Mouse (Mus musculus): Measurements from ENCODE around the gene Prr14. TPM values are rescaled to one million over a fixed set of nuclear protein-coding genes. Genes with fewer than 3 reads are reported as not detected.

Gene Prr14
- polyA plus RNA-seq, 1 experiment from 2014 or later = 36.1 TPM

DNA sequence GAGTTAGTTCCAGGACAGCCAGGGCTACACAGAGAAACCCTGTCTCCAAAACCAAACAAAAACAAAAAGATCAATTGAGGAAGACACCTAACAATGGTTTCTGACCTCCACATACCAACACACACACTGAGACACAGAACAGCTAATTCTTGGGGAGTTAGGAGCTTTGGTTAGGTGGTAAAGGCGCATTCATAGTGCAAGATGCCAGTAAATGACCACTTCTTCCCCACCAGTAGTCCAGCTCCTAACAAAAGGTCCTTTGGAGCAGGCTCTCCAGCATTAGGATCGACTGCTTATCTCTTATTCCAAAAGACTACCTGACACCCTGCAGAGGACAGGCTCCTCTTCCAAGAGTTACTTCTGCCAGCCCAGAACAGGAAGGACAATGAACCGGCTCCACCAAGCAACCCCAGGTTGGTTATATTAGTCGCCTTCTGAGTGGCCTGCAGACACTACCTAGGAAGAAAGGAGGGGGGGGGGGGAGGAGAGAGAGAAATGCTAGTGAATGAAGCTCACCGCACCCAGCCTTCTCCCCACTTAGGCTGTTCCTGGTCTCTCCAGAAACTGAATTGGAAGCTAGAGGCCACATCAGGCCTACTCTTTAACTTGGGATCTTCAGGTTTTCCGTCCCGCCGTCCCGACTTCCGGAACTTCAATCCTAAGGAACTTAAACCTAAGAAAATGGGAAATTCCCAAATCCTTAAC is 10.8 kb downstream of the Prr14 start:
- Histone ChIP-seq H3K9ac (peak overlapping the region; percentile 89), H3K4me1 (replicated peaks; ENCODE audit: control insufficient read depth, insufficient read depth, low read length) (peaks cover 13% of the 10 kb centered on the region), H3K36me3 (replicated peaks; ENCODE audit: control insufficient read depth, insufficient read depth) (peaks cover 38% of the 10 kb centered on the region), H3K9me3 (ENCODE audit: control insufficient read depth, low read length) (no peaks in the 10 kb centered on the region), H3K27ac (peak overlapping the region; percentile 95), H3K4me2 (replicated peaks) (peak overlapping the region; percentile 91), H3K4me3 (replicated peaks; ENCODE audit: low read length) (peak overlapping the region; percentile 73), H3K27me3 (ENCODE audit: control insufficient read depth, insufficient read depth, low read length) (no peaks in the 10 kb centered on the region)
- WGBS = 8% methylated on average over 10 of the region's 10 CpGs
- DNase-seq (ENCODE audit: low spot score) (no peak), ATAC-seq (ENCODE audit: low FRiP score) (no peak)

DNA sequence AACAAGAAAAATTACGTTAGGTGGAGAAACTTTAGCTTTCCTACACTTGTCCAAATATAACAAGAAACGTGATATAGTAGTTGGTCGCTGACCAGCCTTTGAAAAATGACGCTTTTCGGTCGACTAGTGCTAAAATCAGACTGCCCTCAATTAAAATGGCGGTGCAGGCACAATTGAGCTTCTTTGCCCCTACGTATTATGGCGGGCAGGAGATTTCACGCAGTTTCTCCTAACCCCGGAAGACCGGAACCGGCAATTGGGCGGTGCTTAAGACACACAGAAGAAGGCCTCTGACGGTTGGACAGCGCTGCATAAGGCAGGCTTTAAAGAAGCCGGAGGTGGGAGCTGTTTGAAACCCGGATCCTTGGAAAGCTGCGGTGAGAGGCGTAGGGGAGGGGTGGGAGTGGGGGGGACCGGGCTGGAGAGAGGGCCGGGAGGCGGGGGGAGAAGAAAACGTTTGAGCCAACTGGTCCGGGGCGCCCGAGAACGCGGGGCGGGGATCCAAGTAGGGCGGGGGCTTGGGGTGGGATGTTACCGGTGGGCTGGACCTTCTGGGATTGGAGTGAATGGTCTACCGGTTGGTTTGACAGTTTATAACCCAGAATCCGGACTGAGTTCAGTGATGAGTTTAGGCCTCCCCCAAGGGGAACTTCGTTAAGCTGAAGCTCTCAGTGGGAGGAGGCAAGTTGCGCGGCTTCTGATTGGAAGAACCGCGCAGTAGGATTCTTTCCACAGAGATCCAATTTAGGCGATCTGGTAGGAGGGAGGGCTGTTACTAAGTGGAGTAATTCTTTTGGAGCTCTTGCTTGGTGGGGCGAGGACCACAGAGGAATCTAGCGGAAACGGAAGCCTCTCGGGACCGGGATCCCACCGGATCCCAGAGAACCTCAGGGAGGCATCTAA is 11.6 kb downstream of the Prr14 start:
- Histone ChIP-seq H3K4me2 (replicated peaks) (peak overlapping the region; percentile 91), H3K9ac (peak overlapping the region; percentile 89), H3K27me3 (ENCODE audit: control insufficient read depth, insufficient read depth, low read length) (no peaks in the 10 kb centered on the region), H3K4me1 (replicated peaks; ENCODE audit: control insufficient read depth, insufficient read depth, low read length) (peaks cover 13% of the 10 kb centered on the region), H3K4me3 (replicated peaks; ENCODE audit: low read length) (peak overlapping the region; percentile 73), H3K36me3 (replicated peaks; ENCODE audit: control insufficient read depth, insufficient read depth) (peaks cover 45% of the 10 kb centered on the region), H3K9me3 (ENCODE audit: control insufficient read depth, low read length) (no peaks in the 10 kb centered on the region), H3K27ac (peak overlapping the region; percentile 95)
- DNase-seq (ENCODE audit: low spot score) (peak; percentile 93), ATAC-seq (ENCODE audit: low FRiP score) (peak; percentile 95)
- WGBS = under 1% methylated on average over 44 of the region's 46 CpGs

GRCm38 (mm10) chr7:127471646-127472010 is 12.2 kb downstream of the Prr14 start:
- H3K4me1 ChIP-seq (replicated peaks; ENCODE audit: control insufficient read depth, insufficient read depth, low read length) = peaks cover 13% of the 10 kb centered on the region
- no peaks in the 10 kb centered on the region for H3K9me3 ChIP-seq (ENCODE audit: control insufficient read depth, low read length)
- H3K27ac ChIP-seq = peak overlapping the region; percentile 95
- peaks cover 49% of the 10 kb centered on the region for H3K36me3 ChIP-seq (replicated peaks; ENCODE audit: control insufficient read depth, insufficient read depth)
- ATAC-seq (ENCODE audit: low FRiP score) (peak; percentile 29), DNase-seq (ENCODE audit: low spot score) (no peak)
- H3K4me2 ChIP-seq (replicated peaks) = peak overlapping the region; percentile 91
- peak overlapping the region; percentile 89 for H3K9ac ChIP-seq
- H3K4me3 ChIP-seq (replicated peaks; ENCODE audit: low read length) = peak overlapping the region; percentile 73
- H3K27me3 ChIP-seq (ENCODE audit: control insufficient read depth, insufficient read depth, low read length) = no peaks in the 10 kb centered on the region
- under 1% methylated on average over 17 of the region's 25 CpGs for WGBS

- peak overlapping the region; percentile 89 for H3K9ac ChIP-seq
- peak overlapping the region; percentile 73 for H3K4me3 ChIP-seq (replicated peaks; ENCODE audit: low read length)
- H3K36me3 ChIP-seq (replicated peaks; ENCODE audit: control insufficient read depth, insufficient read depth) = peaks cover 50% of the 10 kb centered on the region
- no peaks in the 10 kb centered on the region for H3K27me3 ChIP-seq (ENCODE audit: control insufficient read depth, insufficient read depth, low read length)
- peak overlapping the region; percentile 91 for H3K4me2 ChIP-seq (replicated peaks)
- peaks cover 17% of the 10 kb centered on the region for H3K4me1 ChIP-seq (replicated peaks; ENCODE audit: control insufficient read depth, insufficient read depth, low read length)
- DNase-seq (ENCODE audit: low spot score) (peak; percentile 42), ATAC-seq (ENCODE audit: low FRiP score) (no peak)
- no peaks in the 10 kb centered on the region for H3K9me3 ChIP-seq (ENCODE audit: control insufficient read depth, low read length)
- peak overlapping the region; percentile 95 for H3K27ac ChIP-seq
- 1% methylated on average over 7 of the region's 7 CpGs for WGBS
These were observed 12.6 kb downstream of the Prr14 start for GRCm38 (mm10) chr7:127472060-127472459.

- H3K36me3 ChIP-seq (replicated peaks; ENCODE audit: control insufficient read depth, insufficient read depth) = peaks cover 41% of the 10 kb centered on the region
- peaks cover 20% of the 10 kb centered on the region for H3K4me1 ChIP-seq (replicated peaks; ENCODE audit: control insufficient read depth, insufficient read depth, low read length)
- no peak overlapping the region for H3K4me3 ChIP-seq (replicated peaks; ENCODE audit: low read length)
- no peak overlapping the region for H3K4me2 ChIP-seq (replicated peaks)
- H3K9me3 ChIP-seq (ENCODE audit: control insufficient read depth, low read length) = no peaks in the 10 kb centered on the region
- no peak for ATAC-seq (ENCODE audit: low FRiP score)
- H3K27ac ChIP-seq = no peak overlapping the region
- no peak overlapping the region for H3K9ac ChIP-seq
- DNase-seq (ENCODE audit: low spot score) = no peak
- 87% methylated on average over 5 of the region's 5 CpGs for WGBS
- H3K27me3 ChIP-seq (ENCODE audit: control insufficient read depth, insufficient read depth, low read length) = no peaks in the 10 kb centered on the region
These were observed 14.3 kb downstream of the Prr14 start for GRCm38 (mm10) chr7:127473705-127474104.

- Histone ChIP-seq H3K27me3 (ENCODE audit: control insufficient read depth, insufficient read depth, low read length) (no peaks in the 10 kb centered on the region), H3K27ac (no peak overlapping the region), H3K9ac (no peak overlapping the region), H3K4me3 (replicated peaks; ENCODE audit: low read length) (no peak overlapping the region), H3K36me3 (replicated peaks; ENCODE audit: control insufficient read depth, insufficient read depth) (peaks cover 41% of the 10 kb centered on the region), H3K4me2 (replicated peaks) (no peak overlapping the region), H3K4me1 (replicated peaks; ENCODE audit: control insufficient read depth, insufficient read depth, low read length) (peaks cover 16% of the 10 kb centered on the region), H3K9me3 (ENCODE audit: control insufficient read depth, low read length) (no peaks in the 10 kb centered on the region)
- ATAC-seq (ENCODE audit: low FRiP score) (no peak), DNase-seq (ENCODE audit: low spot score) (no peak)
- 85% methylated on average over 6 of the region's 6 CpGs for WGBS
These were observed 15.1 kb downstream of the Prr14 start for GRCm38 (mm10) chr7:127474378-127475070.

GRCm38 (mm10) chr7:127475186-127475740 is 15.9 kb downstream of the Prr14 start:
- no peak overlapping the region for H3K9ac ChIP-seq
- no peak for ATAC-seq (ENCODE audit: low FRiP score)
- WGBS = 92% methylated on average over 11 of the region's 11 CpGs

GRCm38 (mm10) chr7:127476336-127476735 is 16.9 kb downstream of the Prr14 start:
- H3K27ac ChIP-seq = no peak overlapping the region; the same call in 1 of the 2 replicates
- ATAC-seq (ENCODE audit: low FRiP score) (no peak), DNase-seq (ENCODE audit: low spot score) (no peak)
- peaks cover 34% of the 10 kb centered on the region for H3K4me1 ChIP-seq (replicated peaks; ENCODE audit: control insufficient read depth, insufficient read depth, low read length)
- no peak overlapping the region for H3K4me2 ChIP-seq (replicated peaks)
- WGBS = 98% methylated on average over 11 of the region's 11 CpGs
- no peaks in the 10 kb centered on the region for H3K27me3 ChIP-seq (ENCODE audit: control insufficient read depth, insufficient read depth, low read length)
- no peaks in the 10 kb centered on the region for H3K9me3 ChIP-seq (ENCODE audit: control insufficient read depth, low read length)
- H3K4me3 ChIP-seq (replicated peaks; ENCODE audit: low read length) = no peak overlapping the region
- peaks cover 51% of the 10 kb centered on the region for H3K36me3 ChIP-seq (replicated peaks; ENCODE audit: control insufficient read depth, insufficient read depth)
- H3K9ac ChIP-seq = no peak overlapping the region; the same call in 1 of the 2 replicates

More at GRCm38 (mm10) chr7:127475186-127475740, 15.9 kb downstream of the Prr14 start:
- Histone ChIP-seq H3K4me1 (replicated peaks; ENCODE audit: control insufficient read depth, insufficient read depth, low read length) (peaks cover 23% of the 10 kb centered on the region), H3K27ac (no peak overlapping the region), H3K4me2 (replicated peaks) (no peak overlapping the region), H3K9me3 (ENCODE audit: control insufficient read depth, low read length) (no peaks in the 10 kb centered on the region), H3K27me3 (ENCODE audit: control insufficient read depth, insufficient read depth, low read length) (no peaks in the 10 kb centered on the region), H3K4me3 (replicated peaks; ENCODE audit: low read length) (no peak overlapping the region), H3K36me3 (replicated peaks; ENCODE audit: control insufficient read depth, insufficient read depth) (peaks cover 45% of the 10 kb centered on the region)
- no peak for DNase-seq (ENCODE audit: low spot score)

All from hindbrain, embryonic 14.5 days (tissue).